Mouse (Mus musculus) heart, postnatal 4 days (tissue): ENCODE results near the gene Snta1. TPM values are rescaled to one million over a fixed set of nuclear protein-coding genes. Genes with fewer than 3 reads are reported as not detected.
"Not testable (repeated sequence)": the region's sequence is repeated elsewhere in the genome, so short reads cannot be mapped to it uniquely, and the experiment has no call there.

Experiments
- DNase-seq: peaks from one replicate; pipeline ENCODE4 v3.0.0; 2021
- total RNA-seq, 2 experiments: library from RNA; stranded (reverse); gene quantifications; 2 replicates each; pipeline ENCODE4 v1.2.3; 2021

Gene Snta1
- total RNA-seq, 2 experiments from 2014 or later: 77.0 to 77.8 TPM

DNA sequence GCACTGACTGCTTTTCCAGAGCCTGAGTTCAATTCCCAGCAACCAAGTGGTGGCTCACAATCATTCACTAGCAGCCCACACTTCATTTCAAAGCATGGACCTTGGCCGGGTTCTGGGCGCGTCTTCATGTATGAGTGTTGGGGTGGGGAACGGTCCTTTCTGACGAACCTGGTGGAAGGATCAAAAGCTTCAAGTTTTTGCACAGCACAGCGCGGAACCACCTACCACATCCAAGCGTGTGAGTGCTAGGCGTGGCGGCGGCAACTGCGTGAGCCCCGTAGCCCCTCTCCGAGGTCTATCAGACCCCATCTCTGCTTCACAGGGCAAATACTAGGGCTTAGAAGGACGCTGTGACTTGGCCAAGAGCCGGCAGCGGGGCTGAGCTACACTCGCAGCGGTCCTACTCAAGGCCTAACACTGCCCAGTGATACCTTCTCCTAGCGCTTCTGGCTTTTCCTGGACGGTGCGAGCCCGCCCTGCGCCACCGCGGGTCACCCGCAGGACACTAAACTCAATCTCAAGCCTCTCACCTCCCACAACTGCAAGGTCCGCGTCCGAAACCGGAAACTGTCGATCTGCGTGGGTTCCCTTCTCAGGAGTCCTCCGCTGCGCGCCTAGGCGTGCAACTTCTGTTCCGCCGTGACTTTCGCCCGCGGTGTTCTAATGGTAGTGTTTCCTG, 35.6 kb downstream of the Snta1 start:
- DNase-seq: peak; percentile 94

- no peak for DNase-seq
These were observed 40.4 kb downstream of the Snta1 start for GRCm38 (mm10) chr2:154367510-154367909.

- not testable (repeated sequence) for DNase-seq
These were observed 53.9 kb downstream of the Snta1 start for GRCm38 (mm10) chr2:154354000-154354425.

- DNase-seq: no peak
These were observed 59.7 kb downstream of the Snta1 start for GRCm38 (mm10) chr2:154348152-154348551.

- no peak for DNase-seq
These were observed 68.5 kb downstream of the Snta1 start for GRCm38 (mm10) chr2:154339356-154339755.

GRCm38 (mm10) chr2:154338161-154338560, 69.7 kb downstream of the Snta1 start:
- DNase-seq: no peak

DNA sequence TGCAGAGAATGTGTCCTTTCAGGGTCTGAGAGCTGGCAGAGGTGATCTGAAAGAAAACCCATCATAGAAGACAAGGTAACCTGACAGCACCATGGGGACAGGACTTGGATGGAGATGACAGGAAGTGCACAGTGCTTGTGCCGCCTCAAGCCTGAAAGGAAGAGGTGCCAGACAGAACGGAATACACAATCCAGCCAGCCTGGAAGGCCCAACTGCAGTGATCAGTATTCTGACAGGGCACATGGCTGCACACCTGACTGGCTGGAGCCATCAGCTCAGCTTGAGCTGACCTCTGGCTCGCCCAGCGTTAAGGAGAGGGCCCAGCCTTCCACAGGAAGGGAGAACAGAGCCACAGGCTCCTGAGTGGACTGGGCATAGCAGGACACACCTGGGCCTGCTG, 72.3 kb downstream of the Snta1 start:
- no peak for DNase-seq

DNA sequence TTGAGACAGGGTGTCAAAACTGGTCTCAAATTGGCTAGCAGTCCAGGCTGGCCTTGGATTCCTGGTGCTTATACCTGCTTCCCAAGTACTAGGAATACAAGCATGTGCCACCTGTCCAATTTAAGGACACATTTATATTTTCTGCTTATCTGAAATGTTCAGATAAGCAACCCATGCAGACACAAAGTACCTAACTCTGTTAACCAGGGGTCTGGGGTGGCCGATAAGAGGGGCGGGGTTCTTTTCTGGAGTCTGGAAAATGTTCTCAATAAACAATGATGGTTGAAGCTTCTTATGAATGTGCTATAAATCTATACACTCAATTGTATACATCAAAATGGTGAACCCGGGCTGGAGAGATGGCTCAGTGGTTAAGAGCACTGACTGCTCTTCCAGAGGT, 81.0 kb downstream of the Snta1 start:
- no peak for DNase-seq

Other genes with a start within 250 kb of the Snta1 start
- gene Bpifa5, start 245.5 kb downstream of the Snta1 start, total RNA-seq: not detected
- gene Bpifb1, start 217.3 kb downstream of the Snta1 start, total RNA-seq: under 1 TPM in 1 of 2 experiments, not detected in 1; 0.20 TPM
- not detected for gene Bpifb5, start 184.4 kb downstream of the Snta1 start, total RNA-seq
- not detected for gene Bpifb9a, start 150.2 kb downstream of the Snta1 start, total RNA-seq
- gene Bpifb9b, start 100.9 kb downstream of the Snta1 start, total RNA-seq: not detected
- gene Cdk5rap1, start 35.1 kb downstream of the Snta1 start, total RNA-seq: 10 to 100 TPM in 1 of 2 experiments, 1 to 10 TPM in 1; 8.7 to 11.2 TPM
- gene Cbfa2t2, start 28.4 kb upstream of the Snta1 start, total RNA-seq: 10 to 100 TPM; 33.9 to 34.2 TPM
- gene 1700003F12Rik, start 139.0 kb upstream of the Snta1 start, total RNA-seq: under 1 TPM in 1 of 2 experiments, not detected in 1; 0.81 TPM
- gene Actl10, start 143.7 kb upstream of the Snta1 start, total RNA-seq: under 1 TPM in 1 of 2 experiments, not detected in 1; 0.17 TPM
- 1 to 10 TPM in 1 of 2 experiments, under 1 TPM in 1; 0.81 to 1.8 TPM for gene Necab3, start 150.8 kb upstream of the Snta1 start, total RNA-seq
- 10 to 100 TPM; 32.3 to 35.6 TPM for gene E2f1, start 161.8 kb upstream of the Snta1 start, total RNA-seq
- 10 to 100 TPM; 14.5 to 20.4 TPM for gene Pxmp4, start 195.6 kb upstream of the Snta1 start, total RNA-seq
- gene Zfp341, start 205.2 kb upstream of the Snta1 start, total RNA-seq: 1 to 10 TPM; 2.4 TPM
- gene 4930519P11Rik, start 205.3 kb upstream of the Snta1 start, total RNA-seq: not detected
- gene Chmp4b, start 243.6 kb upstream of the Snta1 start, total RNA-seq: 100 to 1,000 TPM; 133 to 134 TPM